Mouse (Mus musculus) cerebellum, adult 11-12 months (tissue): ENCODE data around the gene C1qtnf6.
A peak's percentile ranks its signal among the peaks of the same experiment; 100 is the strongest.

Experiments used
- DNase-seq: peaks from one replicate; pipeline ENCODE4 v3.0.0; 2022

The C1qtnf6 gene

GRCm38 (mm10) chr15:78513019-78513418 lies 18.2 kb downstream of the C1qtnf6 start:
- DNase-seq = no peak

GRCm38 (mm10) chr15:78511951-78512350 lies 19.3 kb downstream of the C1qtnf6 start:
- DNase-seq = no peak

- DNase-seq = no peak
Measured at GRCm38 (mm10) chr15:78510736-78511135, 20.5 kb downstream of the C1qtnf6 start.

GRCm38 (mm10) chr15:78510121-78510576 lies 21.1 kb downstream of the C1qtnf6 start:
- no peak for DNase-seq

GRCm38 (mm10) chr15:78509297-78509899 lies 21.8 kb downstream of the C1qtnf6 start:
- DNase-seq = no peak

- no peak for DNase-seq
Measured at GRCm38 (mm10) chr15:78508443-78508842, 22.8 kb downstream of the C1qtnf6 start.

GRCm38 (mm10) chr15:78505541-78505940 lies 25.7 kb downstream of the C1qtnf6 start:
- DNase-seq = no peak

- no peak for DNase-seq
Measured at GRCm38 (mm10) chr15:78504816-78505215, 26.4 kb downstream of the C1qtnf6 start.

- no peak for DNase-seq
Measured at GRCm38 (mm10) chr15:78504013-78504412, 27.2 kb downstream of the C1qtnf6 start.

- no peak for DNase-seq
Measured at GRCm38 (mm10) chr15:78502437-78503132, 28.6 kb downstream of the C1qtnf6 start.

- no peak for DNase-seq
Measured at GRCm38 (mm10) chr15:78494968-78495406, 36.2 kb downstream of the C1qtnf6 start, which contains the start of gene Il2rb. Gene Il2rb, minus strand, starts transcription at chr15:78495271.

- DNase-seq = peak; percentile 3
Measured at GRCm38 (mm10) chr15:78493401-78494010, 37.7 kb downstream of the C1qtnf6 start.

GRCm38 (mm10) chr15:78491301-78491700 lies 39.9 kb downstream of the C1qtnf6 start:
- peak; percentile 42 for DNase-seq

GRCm38 (mm10) chr15:78489906-78490305 lies 41.3 kb downstream of the C1qtnf6 start:
- no peak for DNase-seq

GRCm38 (mm10) chr15:78489248-78489647 lies 42.0 kb downstream of the C1qtnf6 start:
- peak; percentile 77 for DNase-seq

GRCm38 (mm10) chr15:78487066-78487465 lies 44.1 kb downstream of the C1qtnf6 start:
- no peak for DNase-seq

GRCm38 (mm10) chr15:78486564-78486963 lies 44.7 kb downstream of the C1qtnf6 start:
- DNase-seq = no peak

GRCm38 (mm10) chr15:78483311-78483710 lies 47.9 kb downstream of the C1qtnf6 start:
- DNase-seq = peak; percentile 86

GRCm38 (mm10) chr15:78482518-78482917 lies 48.7 kb downstream of the C1qtnf6 start:
- DNase-seq = no peak

- DNase-seq = peak; percentile 68
Measured at GRCm38 (mm10) chr15:78481448-78482000, 49.7 kb downstream of the C1qtnf6 start.

GRCm38 (mm10) chr15:78480991-78481390 lies 50.2 kb downstream of the C1qtnf6 start:
- DNase-seq = no peak

GRCm38 (mm10) chr15:78480111-78480510 lies 51.1 kb downstream of the C1qtnf6 start:
- DNase-seq = no peak

GRCm38 (mm10) chr15:78479470-78479869 lies 51.7 kb downstream of the C1qtnf6 start:
- DNase-seq = no peak

GRCm38 (mm10) chr15:78478073-78478472 lies 53.1 kb downstream of the C1qtnf6 start:
- no peak for DNase-seq
